Mouse (Mus musculus) kidney, postnatal 4 days (tissue): ENCODE results near the gene Scn2a.

Experiments
- DNase-seq, 2 experiments: peaks; one replicate each; pipeline ENCODE4 v3.0.0; 2021; ENCODE audit warnings: mixed read lengths in 2 of 2

Scn2a gene

DNA sequence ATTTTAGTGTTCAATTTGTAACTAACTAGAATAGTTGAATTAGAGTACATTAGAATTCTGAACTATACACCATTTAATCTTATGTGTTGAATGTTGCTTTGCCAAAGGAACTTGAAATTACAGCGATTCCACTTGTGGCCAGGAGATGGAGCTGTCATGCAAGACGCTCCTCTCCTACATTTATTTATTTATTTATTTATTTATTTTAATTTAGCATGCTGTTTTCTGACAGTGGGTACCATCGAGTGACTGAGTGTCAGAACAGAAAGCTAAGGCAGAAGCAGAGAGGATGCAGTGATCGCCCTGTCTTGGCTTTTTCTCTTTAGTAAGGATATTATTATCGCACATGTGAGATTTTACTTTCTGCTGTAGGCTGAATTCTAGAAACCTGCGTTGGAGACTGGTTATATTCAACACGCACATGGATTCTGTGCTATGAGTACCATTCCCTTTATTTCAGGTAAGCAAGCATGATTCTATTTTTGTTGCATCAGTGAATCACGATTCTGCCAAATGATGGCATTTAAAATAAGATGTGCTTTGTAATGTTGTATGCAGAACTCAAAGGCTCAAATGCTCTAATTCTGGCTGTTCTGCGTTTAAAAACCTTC lies at the start of gene Scn2a:
Gene Scn2a, plus strand, starts transcription at position 216 of the 611 bp plus-strand sequence.
- peak; percentile 37 to 54 for DNase-seq

DNA sequence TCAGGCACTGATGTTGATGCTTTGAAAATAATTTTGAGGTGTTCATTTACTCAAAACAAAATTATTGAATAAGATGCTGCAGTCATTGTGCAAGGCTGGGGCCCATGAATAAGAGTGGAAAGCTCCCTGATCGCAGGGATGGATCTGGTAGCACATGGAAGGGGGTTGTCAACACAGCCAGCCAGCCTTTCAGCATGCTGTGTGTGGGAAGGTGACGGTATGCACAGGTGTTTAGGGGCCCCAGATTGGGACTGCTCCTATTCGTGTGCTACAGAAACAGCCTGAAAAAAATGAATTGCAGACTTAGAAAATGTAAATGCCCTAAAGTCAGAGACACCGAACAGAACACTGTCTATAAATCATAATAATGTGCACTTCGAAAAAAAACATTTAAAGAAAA lies 32.9 kb upstream of the Scn2a start:
- DNase-seq: no peak

GRCm38 (mm10) chr2:65607813-65608212 lies 12.8 kb upstream of the Scn2a start:
- no peak for DNase-seq

DNA sequence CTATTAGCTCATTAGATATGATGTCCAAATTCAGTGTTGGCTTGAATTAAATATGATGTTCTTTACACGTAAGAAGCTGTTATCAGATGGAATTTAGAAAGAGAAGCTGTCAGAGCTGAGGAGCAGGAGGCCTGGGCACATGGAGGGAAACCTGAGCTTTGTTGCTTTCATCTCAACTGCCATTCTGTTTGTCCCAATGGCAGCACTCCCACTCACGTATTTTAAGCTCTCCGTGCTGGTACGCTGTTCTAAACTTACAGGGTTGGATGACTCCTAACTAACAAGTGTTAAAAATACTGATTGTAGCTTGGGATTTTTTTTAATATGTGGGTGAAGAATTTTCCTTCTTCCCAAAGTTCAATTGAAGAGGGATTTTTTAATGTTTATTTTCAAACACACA lies 8.7 kb upstream of the Scn2a start:
- no peak for DNase-seq

- peak; percentile 78 to 81 for DNase-seq
Measured at GRCm38 (mm10) chr2:65619781-65620180, 790 bp upstream of the Scn2a start.

DNA sequence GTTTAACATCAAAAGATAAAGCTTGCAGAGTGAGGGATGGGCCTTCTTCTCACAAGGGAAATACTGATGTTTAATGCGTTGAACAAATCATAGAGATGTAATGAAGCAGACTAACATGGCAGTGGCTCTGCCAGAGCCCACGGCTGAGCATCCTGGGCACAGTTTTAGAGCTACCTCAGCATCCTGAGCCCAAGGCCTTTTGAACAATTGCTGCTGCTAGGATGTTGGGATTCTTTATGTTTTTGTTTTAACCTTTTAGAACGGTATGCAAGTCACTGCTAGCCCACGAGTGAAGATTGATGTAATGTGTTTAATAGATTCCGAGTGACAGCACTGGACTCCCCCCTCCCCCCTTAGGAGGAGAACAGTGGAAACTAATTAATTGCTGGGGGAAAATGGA lies 683 bp downstream of the Scn2a start:
- no peak for DNase-seq

GRCm38 (mm10) chr2:65621838-65622237 lies 1.3 kb downstream of the Scn2a start:
- DNase-seq: no peak

DNA sequence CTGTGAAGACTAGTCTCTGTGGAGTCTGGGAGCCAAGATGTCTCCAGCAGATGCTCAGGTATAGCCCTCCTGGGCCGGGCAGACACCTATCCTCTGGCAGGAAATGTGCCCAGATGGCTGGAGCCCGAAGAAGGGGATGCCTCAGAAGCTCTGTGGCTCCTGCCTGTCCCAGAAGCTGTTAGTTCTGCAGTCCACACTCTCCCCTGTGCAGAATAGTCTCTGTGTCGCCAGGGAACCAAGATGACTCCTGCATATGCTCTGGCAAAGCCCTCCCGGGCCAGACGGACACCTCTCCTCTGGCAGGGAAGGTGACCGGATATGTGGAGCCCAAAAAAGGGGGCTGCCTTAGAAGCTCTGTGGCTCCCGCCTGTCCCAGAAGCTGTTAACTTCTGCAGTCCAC lies 32.1 kb downstream of the Scn2a start:
- no peak for DNase-seq

- no peak for DNase-seq
Measured at GRCm38 (mm10) chr2:65657031-65657430, 36.5 kb downstream of the Scn2a start.

DNA sequence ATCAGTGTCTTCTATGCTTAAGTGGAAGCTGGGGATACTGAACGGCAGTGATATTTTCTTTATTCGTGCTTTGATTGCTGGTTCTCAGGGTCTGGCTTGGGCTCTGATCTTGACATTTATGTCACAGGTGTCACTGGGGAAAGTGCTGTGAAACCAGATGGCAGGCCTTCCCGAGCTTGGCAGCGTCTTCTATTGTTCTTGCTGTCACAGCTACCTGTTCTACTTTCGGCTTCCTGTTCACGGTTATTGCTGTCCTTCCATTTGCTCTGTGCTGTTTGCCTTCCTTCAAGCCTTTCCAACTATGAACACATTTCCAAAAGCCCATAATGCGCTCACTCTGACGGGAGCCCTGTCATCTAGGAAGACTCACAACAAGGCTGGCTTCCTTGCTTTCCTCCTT lies 37.9 kb downstream of the Scn2a start:
- DNase-seq: no peak

- no peak for DNase-seq
Measured at GRCm38 (mm10) chr2:65663892-65664291, 43.3 kb downstream of the Scn2a start.

GRCm38 (mm10) chr2:65664481-65664880 lies 43.9 kb downstream of the Scn2a start:
- no peak for DNase-seq

- no peak for DNase-seq
Measured at GRCm38 (mm10) chr2:65665180-65665579, 44.6 kb downstream of the Scn2a start.

- DNase-seq: no peak
Measured at GRCm38 (mm10) chr2:65667590-65668436, 47.2 kb downstream of the Scn2a start.

GRCm38 (mm10) chr2:65668437-65669135 lies 48.0 kb downstream of the Scn2a start:
- peak; percentile 70 to 83 for DNase-seq

GRCm38 (mm10) chr2:65669561-65669960 lies 49.0 kb downstream of the Scn2a start:
- DNase-seq: no peak

- DNase-seq: no peak
Measured at GRCm38 (mm10) chr2:65670153-65670817, 49.7 kb downstream of the Scn2a start.

DNA sequence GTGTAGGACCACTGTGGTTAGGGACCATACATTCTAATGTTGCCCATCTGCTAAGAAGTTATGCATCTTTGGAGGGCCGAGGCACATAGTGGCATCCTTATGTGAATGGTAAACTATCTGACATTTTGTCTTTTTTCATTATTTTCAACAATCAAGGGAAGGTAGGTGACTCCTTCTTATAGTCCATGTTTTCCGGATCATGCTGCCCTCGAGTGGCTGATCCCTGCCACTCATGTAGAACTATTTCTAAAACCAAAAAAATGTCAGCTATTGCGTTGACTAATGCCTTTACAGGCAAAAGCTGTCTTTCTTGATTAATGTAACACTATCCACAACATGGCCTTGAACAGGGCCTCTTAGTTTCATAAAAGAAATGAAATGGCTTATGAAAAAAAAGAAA lies 59.0 kb downstream of the Scn2a start:
- DNase-seq: no peak

GRCm38 (mm10) chr2:65685151-65685550 lies 64.6 kb downstream of the Scn2a start:
- no peak for DNase-seq

GRCm38 (mm10) chr2:65690456-65691184 lies 70.0 kb downstream of the Scn2a start:
- DNase-seq: no peak

- DNase-seq: no peak
Measured at GRCm38 (mm10) chr2:65694485-65694884, 73.9 kb downstream of the Scn2a start.

GRCm38 (mm10) chr2:65695061-65695460 lies 74.5 kb downstream of the Scn2a start:
- no peak for DNase-seq
